Mouse (Mus musculus): ENCODE results near the gene Rnf38. TPM values are rescaled to one million over a fixed set of nuclear protein-coding genes. Genes with fewer than 3 reads are reported as not detected.

Rnf38 gene
- polyA plus RNA-seq, 1 experiment: 2.1 TPM

GRCm38 (mm10) chr4:44160990-44161689 is 72.4 kb downstream of the Rnf38 start:
- H3K4me3 ChIP-seq (replicated peaks): no peak overlapping the region
- H3K9me3 ChIP-seq (ENCODE audit: control insufficient read depth, low read length): no peaks in the 10 kb centered on the region
- H3K4me1 ChIP-seq (ENCODE audit: control insufficient read depth): peaks cover 52% of the 10 kb centered on the region
- peaks cover 37% of the 10 kb centered on the region for H3K36me3 ChIP-seq (ENCODE audit: control insufficient read depth)
- no peaks in the 10 kb centered on the region for H3K27me3 ChIP-seq (ENCODE audit: control insufficient read depth)
- TF ChIP-seq TAL1 (IDR thresholded peaks at IDR 0.05; ENCODE audit: low read length) (no peak), GATA1 (IDR thresholded peaks at IDR 0.05; ENCODE audit: low read length) (no peak)

DNA sequence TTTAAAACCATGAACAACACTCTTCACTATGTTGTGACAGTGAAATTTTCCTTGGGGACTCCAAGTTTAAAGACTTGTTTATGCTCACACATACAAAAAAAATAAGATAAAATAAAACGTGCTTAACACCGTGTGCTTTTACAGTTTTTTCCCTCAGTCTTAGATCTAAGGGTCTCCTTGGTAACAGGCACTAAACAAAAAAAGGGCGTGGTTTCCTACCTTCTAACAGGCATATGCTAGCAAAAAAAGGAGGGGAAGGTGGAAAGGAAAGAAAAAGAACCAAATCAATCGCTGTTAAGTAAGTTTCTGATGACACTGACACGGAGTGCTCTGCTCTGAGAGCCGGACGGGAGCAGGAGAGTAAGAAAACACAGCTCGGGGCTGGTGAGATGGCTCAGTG is 73.8 kb downstream of the Rnf38 start:
- H3K4me3 ChIP-seq (replicated peaks): no peak overlapping the region
- TF ChIP-seq GATA1 (IDR thresholded peaks at IDR 0.05; ENCODE audit: low read length) (no peak), TAL1 (IDR thresholded peaks at IDR 0.05; ENCODE audit: low read length) (no peak)
- H3K9me3 ChIP-seq (ENCODE audit: control insufficient read depth, low read length): no peaks in the 10 kb centered on the region
- peaks cover 42% of the 10 kb centered on the region for H3K36me3 ChIP-seq (ENCODE audit: control insufficient read depth)
- H3K27me3 ChIP-seq (ENCODE audit: control insufficient read depth): no peaks in the 10 kb centered on the region
- peaks cover 50% of the 10 kb centered on the region for H3K4me1 ChIP-seq (ENCODE audit: control insufficient read depth)

- Histone ChIP-seq H3K36me3 (ENCODE audit: control insufficient read depth) (peaks cover 59% of the 10 kb centered on the region), H3K9me3 (ENCODE audit: control insufficient read depth, low read length) (no peaks in the 10 kb centered on the region), H3K4me3 (replicated peaks) (no peak overlapping the region), H3K27me3 (ENCODE audit: control insufficient read depth) (no peaks in the 10 kb centered on the region), H3K4me1 (ENCODE audit: control insufficient read depth) (peaks cover 33% of the 10 kb centered on the region)
- TF ChIP-seq TAL1 (IDR thresholded peaks at IDR 0.05; ENCODE audit: low read length): no peak
- TF ChIP-seq GATA1 (IDR thresholded peaks at IDR 0.05; ENCODE audit: low read length): no peak
Observed at GRCm38 (mm10) chr4:44156481-44156880, 77.1 kb downstream of the Rnf38 start.

DNA sequence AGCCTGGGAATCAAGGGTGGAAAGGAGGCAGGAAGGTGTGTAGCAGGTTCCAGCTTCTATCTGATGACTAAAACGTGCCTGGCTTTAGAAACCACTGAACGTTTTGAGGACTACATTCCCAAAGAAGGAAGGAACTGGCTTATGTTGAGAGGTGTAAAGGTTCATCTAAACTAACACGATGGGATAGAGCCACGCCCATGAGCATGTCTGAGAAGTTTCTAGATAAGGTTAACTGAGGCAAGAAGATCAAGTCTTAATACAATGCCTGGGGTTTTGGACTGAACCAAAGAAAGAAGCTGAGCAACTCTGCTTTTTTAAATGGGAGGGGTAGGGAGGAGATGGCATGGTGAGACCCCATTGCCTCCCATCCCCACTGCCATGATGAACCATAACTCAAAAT is 78.7 kb downstream of the Rnf38 start:
- peaks cover 23% of the 10 kb centered on the region for H3K4me1 ChIP-seq (ENCODE audit: control insufficient read depth)
- TF ChIP-seq GATA1 (IDR thresholded peaks at IDR 0.05; ENCODE audit: low read length): no peak
- TF ChIP-seq TAL1 (IDR thresholded peaks at IDR 0.05; ENCODE audit: low read length): no peak
- no peaks in the 10 kb centered on the region for H3K27me3 ChIP-seq (ENCODE audit: control insufficient read depth)
- H3K4me3 ChIP-seq (replicated peaks): no peak overlapping the region
- peaks cover 74% of the 10 kb centered on the region for H3K36me3 ChIP-seq (ENCODE audit: control insufficient read depth)
- H3K9me3 ChIP-seq (ENCODE audit: control insufficient read depth, low read length): no peaks in the 10 kb centered on the region

GRCm38 (mm10) chr4:44152904-44153303 is 80.7 kb downstream of the Rnf38 start:
- Histone ChIP-seq H3K27me3 (ENCODE audit: control insufficient read depth) (no peaks in the 10 kb centered on the region), H3K36me3 (ENCODE audit: control insufficient read depth) (peaks cover 80% of the 10 kb centered on the region), H3K9me3 (ENCODE audit: control insufficient read depth, low read length) (no peaks in the 10 kb centered on the region), H3K4me3 (replicated peaks) (no peak overlapping the region), H3K4me1 (ENCODE audit: control insufficient read depth) (peaks cover 23% of the 10 kb centered on the region)
- TF ChIP-seq GATA1 (IDR thresholded peaks at IDR 0.05; ENCODE audit: low read length) (no peak), TAL1 (IDR thresholded peaks at IDR 0.05; ENCODE audit: low read length) (no peak)

DNA sequence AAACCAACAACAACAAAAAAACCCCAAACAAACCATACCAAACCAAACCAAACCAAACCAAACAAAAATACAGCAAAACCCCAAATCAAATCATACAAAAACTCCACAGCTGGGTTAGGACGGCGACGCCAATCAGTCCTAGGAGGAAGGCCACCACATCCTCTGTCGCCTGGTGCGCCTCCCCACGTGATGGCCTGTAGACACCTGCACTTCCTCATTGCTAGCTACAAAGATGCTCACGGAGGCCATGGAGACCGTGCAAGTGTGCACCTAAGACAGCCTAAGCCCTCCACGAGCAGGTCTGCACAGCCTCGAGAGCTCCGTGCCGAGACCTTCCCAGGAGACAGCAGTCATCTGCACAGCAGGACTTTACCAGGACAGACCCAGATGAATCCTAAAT is 106.8 kb downstream of the Rnf38 start:
- H3K4me1 ChIP-seq (ENCODE audit: control insufficient read depth): no peaks in the 10 kb centered on the region
- H3K27me3 ChIP-seq (ENCODE audit: control insufficient read depth): no peaks in the 10 kb centered on the region
- peaks cover 71% of the 10 kb centered on the region for H3K36me3 ChIP-seq (ENCODE audit: control insufficient read depth)
- no peak overlapping the region for H3K4me3 ChIP-seq (replicated peaks)
- TF ChIP-seq TAL1 (IDR thresholded peaks at IDR 0.05; ENCODE audit: low read length): no peak
- no peaks in the 10 kb centered on the region for H3K9me3 ChIP-seq (ENCODE audit: control insufficient read depth, low read length)

DNA sequence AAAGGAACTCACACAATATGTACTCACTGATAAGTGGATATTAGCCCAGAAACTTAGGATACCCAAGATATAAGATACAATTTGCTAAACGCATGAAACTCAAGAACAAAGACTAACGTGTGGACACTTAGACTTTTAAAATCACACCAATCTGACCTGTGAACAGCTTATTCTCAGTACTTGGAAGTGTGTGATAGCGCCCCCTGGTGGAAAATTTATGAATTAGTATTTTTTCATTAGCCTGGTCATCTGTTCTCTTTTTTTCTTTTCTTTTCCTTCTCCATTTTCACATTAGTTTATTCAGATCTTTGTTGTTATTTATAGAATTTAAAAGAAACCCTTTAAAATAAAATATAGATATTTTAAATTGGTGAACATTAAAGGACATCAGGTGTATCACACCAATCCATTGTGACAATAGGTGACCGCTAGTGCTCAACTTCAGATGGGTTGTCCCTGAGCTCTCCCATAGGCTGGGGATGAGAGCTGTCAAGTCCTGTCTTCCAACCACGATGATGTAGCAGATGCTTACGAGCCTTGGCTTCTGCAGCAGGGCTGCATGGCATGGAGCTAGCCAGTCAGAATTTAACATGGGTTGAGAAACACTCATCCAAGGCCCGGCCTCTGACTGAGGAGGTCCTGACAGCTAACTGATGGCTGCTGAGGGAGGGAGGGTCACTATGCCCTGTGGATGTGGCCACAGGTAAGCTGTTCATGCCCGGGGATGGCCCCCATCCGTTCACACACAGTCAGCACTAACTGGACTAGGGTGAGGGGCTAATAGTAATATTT is 114.0 kb downstream of the Rnf38 start:
- no peak overlapping the region for H3K4me3 ChIP-seq (replicated peaks)
- H3K4me1 ChIP-seq (ENCODE audit: control insufficient read depth): no peaks in the 10 kb centered on the region
- peaks cover 2% of the 10 kb centered on the region for H3K36me3 ChIP-seq (ENCODE audit: control insufficient read depth)
- H3K9me3 ChIP-seq (ENCODE audit: control insufficient read depth, low read length): no peaks in the 10 kb centered on the region
- TF ChIP-seq GATA1 (IDR thresholded peaks at IDR 0.05; ENCODE audit: low read length) (no peak), TAL1 (IDR thresholded peaks at IDR 0.05; ENCODE audit: low read length) (no peak)
- no peaks in the 10 kb centered on the region for H3K27me3 ChIP-seq (ENCODE audit: control insufficient read depth)

GRCm38 (mm10) chr4:44115046-44115445 is 118.5 kb downstream of the Rnf38 start:
- no peaks in the 10 kb centered on the region for H3K4me1 ChIP-seq (ENCODE audit: control insufficient read depth)
- peaks cover 2% of the 10 kb centered on the region; the same call in 1 of the 2 replicates for H3K27me3 ChIP-seq (ENCODE audit: control insufficient read depth)
- no peaks in the 10 kb centered on the region for H3K36me3 ChIP-seq (ENCODE audit: control insufficient read depth)
- TF ChIP-seq GATA1 (IDR thresholded peaks at IDR 0.05; ENCODE audit: low read length) (no peak), TAL1 (IDR thresholded peaks at IDR 0.05; ENCODE audit: low read length) (no peak)
- no peaks in the 10 kb centered on the region for H3K9me3 ChIP-seq (ENCODE audit: control insufficient read depth, low read length)
- H3K4me3 ChIP-seq (replicated peaks): no peak overlapping the region

DNA sequence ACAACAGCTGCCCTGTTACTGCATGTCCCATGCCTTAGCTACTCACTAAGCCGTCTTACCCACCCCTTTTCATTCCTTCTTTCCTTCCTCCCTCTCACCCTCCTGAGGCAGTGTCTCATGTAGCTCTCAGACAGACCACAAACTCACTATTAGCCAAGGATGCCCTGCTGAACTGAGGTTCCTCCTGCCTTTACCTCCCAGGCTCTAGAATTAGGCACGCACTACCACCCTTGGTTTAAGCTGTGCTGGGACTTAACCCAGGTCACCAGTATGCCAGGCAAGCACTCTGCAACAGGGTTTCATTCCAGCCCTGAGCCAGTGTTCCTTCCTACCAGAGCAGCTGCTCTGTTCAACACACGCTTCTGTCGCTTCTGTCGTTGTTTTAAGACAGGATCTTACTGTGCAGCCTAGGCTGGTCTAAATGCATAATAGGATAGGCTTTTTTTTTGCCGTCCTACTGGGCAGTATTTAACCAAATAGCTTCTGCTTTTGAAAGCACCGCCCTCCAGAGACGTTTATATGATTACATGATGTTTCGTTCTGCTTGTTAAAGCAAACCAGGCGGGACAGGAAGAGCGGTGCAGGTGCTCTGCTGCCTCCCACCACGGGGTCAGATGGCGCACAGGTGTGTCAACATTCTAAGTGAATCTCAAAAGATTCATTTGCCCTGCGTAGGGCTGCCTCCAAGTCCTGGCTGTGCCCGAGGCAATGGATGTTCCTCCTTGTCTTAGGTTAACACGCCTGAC is 120.0 kb downstream of the Rnf38 start:
- no peaks in the 10 kb centered on the region for H3K4me1 ChIP-seq (ENCODE audit: control insufficient read depth)
- H3K4me3 ChIP-seq (replicated peaks): no peak overlapping the region
- H3K27me3 ChIP-seq (ENCODE audit: control insufficient read depth): peaks cover 2% of the 10 kb centered on the region; the same call in 1 of the 2 replicates
- H3K36me3 ChIP-seq (ENCODE audit: control insufficient read depth): no peaks in the 10 kb centered on the region
- TF ChIP-seq TAL1 (IDR thresholded peaks at IDR 0.05; ENCODE audit: low read length) (no peak), GATA1 (IDR thresholded peaks at IDR 0.05; ENCODE audit: low read length) (no peak)
- H3K9me3 ChIP-seq (ENCODE audit: control insufficient read depth, low read length): no peaks in the 10 kb centered on the region
